Mouse (Mus musculus): ENCODE results near the gene Card14.

- TF ChIP-seq CTCF (conservative IDR thresholded peaks at IDR 0.05; ENCODE audit: low read length) (no peak), NANOG (IDR thresholded peaks at IDR 0.05; ENCODE audit: borderline replicate concordance, low read length) (no peak), POU5F1 (IDR thresholded peaks at IDR 0.05; ENCODE audit: borderline replicate concordance, low read length) (no peak)
Measured at GRCm38 (mm10) chr11:119344865-119345264, 37.3 kb downstream of the Card14 start.
